Mouse (Mus musculus) thymus, postnatal 25 days (tissue): Measurements from ENCODE around the gene Ppp6r2.

Experiments
- DNase-seq: peaks from one replicate; pipeline ENCODE4 v3.0.0; 2022

Ppp6r2 gene

DNA sequence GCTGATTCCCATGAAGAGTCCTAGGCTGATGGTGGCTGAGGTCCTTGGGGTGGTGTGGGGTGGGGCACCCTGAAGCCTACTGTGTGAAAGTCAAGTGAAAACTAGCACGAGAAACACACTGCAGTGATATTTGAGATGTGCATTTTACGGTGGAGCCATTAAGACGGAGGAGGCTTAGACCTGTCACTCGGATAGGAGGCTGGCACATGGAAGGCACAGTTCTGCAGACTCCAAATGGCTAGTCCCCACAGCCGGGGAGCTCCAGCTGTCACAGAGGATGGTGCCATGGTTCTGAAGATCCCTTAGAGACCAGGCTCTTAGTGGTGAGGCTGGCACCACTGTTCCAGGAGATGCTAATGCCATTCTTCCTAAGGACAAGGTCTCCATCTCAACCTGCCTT, 28.5 kb upstream of the Ppp6r2 start:
- no peak for DNase-seq

DNA sequence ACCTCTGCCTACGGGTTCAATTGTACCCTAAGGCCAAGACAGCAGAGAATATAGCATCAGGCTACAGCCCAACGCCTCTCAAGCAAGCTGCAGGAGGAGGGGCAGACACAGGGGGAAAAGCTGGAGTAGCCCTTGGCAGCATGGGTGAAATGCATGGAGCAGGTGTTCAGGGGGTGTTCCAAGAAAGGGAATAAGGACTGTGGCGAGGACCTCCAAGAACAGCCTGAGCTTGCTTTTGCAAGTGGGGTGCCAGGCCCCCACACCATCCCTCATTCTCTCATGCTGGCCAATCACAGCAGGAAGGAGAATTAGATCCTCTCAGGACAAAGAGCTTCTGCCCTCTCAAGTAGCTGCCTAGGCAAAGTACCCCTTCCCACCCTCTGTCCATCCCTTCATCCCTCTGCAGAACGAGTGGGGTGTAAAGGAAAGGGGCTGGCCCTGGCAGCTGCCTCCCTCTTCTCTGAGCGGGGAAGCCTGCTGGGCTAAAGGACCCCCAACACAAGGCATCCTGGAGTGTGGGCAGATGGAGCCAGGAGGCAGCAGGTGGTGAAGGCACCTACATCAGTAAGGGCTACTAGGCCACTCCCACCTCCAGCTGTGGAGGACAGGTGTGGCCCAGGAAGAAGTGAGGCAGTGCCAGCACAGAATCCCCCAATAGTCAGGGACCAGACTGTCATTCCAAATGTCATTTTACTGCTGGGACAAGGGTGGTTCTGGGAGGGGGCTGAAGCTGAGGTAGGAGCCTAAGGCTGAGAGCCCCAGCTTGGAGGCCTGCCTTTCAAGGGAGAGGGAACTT, 27.0 kb upstream of the Ppp6r2 start:
- DNase-seq: no peak

DNA sequence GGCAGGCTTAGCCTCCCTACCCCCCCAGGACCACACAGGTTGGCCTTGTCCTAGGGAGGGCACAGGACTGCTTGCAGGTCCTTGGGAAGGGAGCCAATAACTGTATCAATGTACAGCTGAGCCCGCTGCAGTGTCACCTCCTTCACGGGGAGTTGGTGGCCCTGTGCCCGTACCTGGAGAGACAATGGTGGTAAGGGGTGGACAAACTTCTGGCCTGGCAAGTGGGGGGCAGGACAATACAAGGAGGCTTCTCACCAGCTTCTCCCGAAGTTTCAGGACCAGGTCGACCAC, 26.5 kb upstream of the Ppp6r2 start:
- no peak for DNase-seq

DNA sequence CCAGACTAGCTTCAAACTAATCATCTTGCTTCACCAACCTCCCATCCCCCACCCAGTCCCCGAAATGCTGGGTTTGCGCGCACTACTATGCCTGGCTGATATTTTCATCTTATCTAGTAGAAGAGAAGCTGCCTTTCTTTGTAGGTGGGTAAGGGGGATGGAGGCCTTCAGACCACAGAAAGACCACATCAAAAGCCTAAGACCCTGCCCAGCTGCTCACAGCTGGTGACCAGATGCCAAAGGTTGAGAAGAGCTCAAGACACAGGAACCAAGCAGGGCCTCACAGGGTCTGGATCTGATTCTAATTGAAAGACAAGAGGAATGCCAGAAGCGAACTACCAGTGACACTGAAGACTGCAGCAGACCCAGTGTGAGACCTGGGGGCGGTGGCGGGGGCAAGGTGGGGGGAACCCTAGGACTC, 16.1 kb upstream of the Ppp6r2 start:
- peak; percentile 17 for DNase-seq

GRCm38 (mm10) chr15:89195690-89196312, 15.6 kb upstream of the Ppp6r2 start:
- DNase-seq: peak; percentile 92

DNA sequence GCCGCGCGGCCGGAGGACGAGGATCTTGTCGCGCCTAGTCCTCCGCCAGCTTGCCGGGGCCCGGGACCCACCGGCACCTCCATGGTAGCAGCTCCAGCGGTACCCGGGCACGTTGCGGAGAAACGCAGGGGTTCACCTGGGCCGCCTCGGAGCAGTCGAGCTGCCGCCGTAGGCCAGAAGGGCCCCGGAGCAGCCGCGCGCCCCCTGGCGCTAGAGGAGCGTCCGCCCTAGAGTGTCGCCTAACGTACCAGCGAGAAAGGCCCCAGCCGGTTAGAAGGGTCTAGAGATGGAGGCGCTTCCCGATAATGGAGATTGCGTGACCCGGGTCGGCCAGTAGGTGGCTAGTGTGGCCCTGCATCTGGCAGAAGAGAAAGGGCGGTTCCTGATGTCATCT, 15.0 kb upstream of the Ppp6r2 start, which contains the start of gene Dennd6b:
TSS of gene Dennd6b (minus strand) at position 184 of the 394 bp plus-strand sequence.
- DNase-seq: peak; percentile 98

DNA sequence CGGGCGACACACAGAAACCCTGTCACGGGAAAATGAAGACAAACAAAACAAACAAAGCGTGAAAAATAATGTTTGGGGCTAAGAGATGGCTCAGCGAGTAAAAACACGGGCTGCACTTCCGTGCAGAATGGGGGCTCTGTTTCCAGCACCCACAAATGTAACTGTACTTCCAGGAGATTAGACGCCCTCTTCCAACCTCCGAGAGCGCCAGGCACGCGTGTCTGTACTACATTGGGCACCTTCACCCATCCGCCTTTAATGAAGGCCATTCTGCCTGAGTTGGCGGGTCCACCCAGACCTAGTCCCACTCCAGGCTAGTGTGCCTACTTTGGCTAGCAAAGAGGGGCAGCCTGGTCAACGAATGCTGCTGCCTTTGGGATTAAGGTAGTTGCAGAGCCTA, 14.3 kb upstream of the Ppp6r2 start:
- DNase-seq: no peak

- DNase-seq: no peak
These were observed 3.9 kb upstream of the Ppp6r2 start for GRCm38 (mm10) chr15:89207457-89207856.

- peak; percentile 89 for DNase-seq
These were observed 1.2 kb upstream of the Ppp6r2 start for GRCm38 (mm10) chr15:89209886-89210761.

GRCm38 (mm10) chr15:89211716-89212461, 536 bp downstream of the Ppp6r2 start:
- DNase-seq: peak; percentile 8

- DNase-seq: no peak
These were observed 1.1 kb downstream of the Ppp6r2 start for GRCm38 (mm10) chr15:89212495-89212894.

DNA sequence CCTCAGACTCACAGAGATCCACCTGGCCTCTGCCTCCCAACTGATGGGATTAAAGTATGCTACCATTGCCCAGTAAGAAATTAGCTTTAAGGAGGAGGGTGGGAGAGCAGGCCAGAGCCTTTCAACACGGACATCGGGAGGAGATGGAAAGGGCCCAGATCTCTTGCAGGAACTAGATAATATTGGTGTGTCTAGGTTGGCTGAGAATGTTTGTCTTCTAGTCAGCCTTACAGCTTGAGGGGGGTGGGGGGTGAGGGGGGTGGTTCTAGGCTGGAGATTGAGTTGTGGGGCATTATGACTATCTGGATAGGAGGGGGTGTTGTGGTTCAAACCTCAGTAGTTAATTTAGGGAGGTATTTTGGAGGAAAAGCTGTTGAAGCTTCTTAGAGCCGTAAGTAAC, 2.2 kb downstream of the Ppp6r2 start:
- no peak for DNase-seq

- DNase-seq: no peak
These were observed 3.6 kb downstream of the Ppp6r2 start for GRCm38 (mm10) chr15:89214953-89215352.

DNA sequence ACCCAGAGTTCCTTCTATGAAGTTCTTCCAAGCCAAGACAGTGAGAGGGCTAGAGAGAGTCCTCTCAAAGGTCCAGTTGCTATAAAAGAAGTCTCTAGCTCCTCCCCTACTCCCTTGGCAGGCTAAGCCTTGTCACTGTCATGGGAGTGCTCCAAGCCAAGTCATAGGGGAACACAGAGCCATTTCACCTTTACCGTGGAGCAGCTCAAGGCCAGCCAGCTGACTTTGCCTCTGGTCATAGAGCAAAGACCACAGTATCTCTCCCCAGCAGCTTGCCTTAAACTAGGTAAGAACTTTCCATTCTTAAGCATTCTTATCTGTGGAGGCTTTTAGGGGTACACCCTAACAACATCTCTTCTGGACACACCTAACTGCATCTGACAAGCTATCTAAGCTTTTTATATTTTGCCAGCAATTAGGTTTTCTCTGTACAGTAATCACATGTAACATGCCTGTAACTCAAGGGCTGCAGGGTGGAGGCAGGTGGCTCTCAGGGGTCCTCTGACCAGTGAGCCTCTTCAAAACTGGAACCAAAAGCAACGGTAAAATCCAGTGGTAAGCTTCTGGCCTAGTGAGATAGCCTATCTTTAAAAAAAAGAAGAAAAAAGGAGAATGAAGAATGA, 4.4 kb downstream of the Ppp6r2 start:
- no peak for DNase-seq

DNA sequence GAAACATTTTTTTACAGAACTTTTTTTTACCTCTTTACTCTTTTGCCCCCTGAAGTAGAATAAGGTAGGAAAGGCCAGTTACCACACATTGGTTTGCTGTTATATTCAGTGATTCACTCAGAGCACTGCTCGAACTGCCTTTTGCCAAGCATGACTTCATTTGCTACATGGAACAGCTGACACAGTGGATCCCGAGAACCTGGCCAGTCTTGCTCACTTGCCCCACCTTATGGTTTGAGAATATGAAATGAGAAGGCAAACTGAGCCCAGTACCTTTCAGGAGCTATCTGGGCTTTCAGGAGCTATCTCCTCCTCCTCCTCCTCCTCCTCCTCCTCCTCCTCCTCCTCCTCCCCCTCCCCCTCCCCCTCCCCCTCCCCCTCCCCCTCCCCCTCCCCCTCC, 22.2 kb downstream of the Ppp6r2 start:
- DNase-seq: no peak

- DNase-seq: no peak
These were observed 22.7 kb downstream of the Ppp6r2 start for GRCm38 (mm10) chr15:89234052-89234451.

DNA sequence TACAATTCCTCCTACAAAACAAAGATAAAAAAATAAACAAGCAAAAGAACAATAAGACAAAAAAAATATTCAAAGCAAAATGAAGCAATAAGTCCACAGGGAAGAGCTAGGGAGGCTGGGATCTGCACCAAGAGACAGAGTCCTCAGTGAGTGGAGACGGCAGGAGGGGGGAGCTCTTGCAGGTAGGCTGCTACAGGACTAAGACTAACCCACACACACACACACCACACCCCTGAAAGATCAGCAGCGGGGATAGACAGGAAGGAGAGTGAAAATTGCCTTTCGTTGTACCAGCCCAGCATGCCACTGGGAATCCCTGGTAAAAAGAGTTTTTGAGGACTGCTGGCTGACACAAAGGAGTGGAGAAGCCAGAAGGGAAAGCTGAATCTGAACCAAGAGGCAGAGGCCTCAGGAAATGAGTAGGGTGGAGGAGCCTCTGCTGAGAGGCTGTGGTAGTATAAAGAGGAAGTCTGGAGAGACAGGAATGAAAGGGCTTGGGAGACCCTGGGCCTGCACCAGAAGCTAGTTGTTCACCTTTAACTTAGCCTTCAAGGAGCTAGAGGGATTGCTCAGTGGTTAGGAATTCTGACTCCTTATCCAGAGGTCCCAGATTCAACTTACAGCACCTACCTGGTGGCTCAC, 28.5 kb downstream of the Ppp6r2 start:
- no peak for DNase-seq

GRCm38 (mm10) chr15:89241025-89241424, 29.7 kb downstream of the Ppp6r2 start:
- peak; percentile 10 for DNase-seq

DNA sequence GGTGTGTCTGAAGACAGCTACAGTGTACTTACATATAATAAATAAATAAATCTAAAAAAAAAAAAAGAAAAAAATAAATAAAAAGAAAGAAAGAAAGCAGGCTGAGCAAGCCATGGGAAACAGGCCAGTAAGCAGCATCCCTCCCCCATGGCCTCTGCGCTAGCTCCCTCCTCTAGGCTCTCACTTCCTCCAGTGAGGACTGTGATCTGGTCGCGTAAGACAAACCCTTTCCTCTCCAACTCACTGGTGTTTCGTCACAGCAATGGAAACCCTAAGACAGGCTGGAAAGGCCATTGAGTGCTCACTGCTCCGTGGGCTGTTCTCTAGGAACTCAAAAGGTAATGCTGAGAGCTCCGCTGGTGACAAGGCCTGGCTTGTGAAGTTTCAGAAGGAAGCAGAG, 37.7 kb downstream of the Ppp6r2 start:
- DNase-seq: no peak

- DNase-seq: no peak
These were observed 44.0 kb downstream of the Ppp6r2 start for GRCm38 (mm10) chr15:89255330-89255729.

- no peak for DNase-seq
These were observed 47.6 kb downstream of the Ppp6r2 start for GRCm38 (mm10) chr15:89258997-89259396.

GRCm38 (mm10) chr15:89264485-89264884, 53.1 kb downstream of the Ppp6r2 start:
- no peak for DNase-seq
